Mouse (Mus musculus) mouse trophoblast stem cell (cell line): Measurements from ENCODE around the gene Asf1b.
"Not testable (repeated sequence)": the region's sequence is repeated elsewhere in the genome, so short reads cannot be mapped to it uniquely, and the experiment has no call there.

Experiments
- in situ Hi-C, 2 experiments: fragments of 300-500 bp; cut with MseI, MboI; formaldehyde crosslinking; loops; 2 replicates in 1 of 2; 3 replicates in 1 of 2; pipeline ENCODE4 v1.15.1; 2025

The Asf1b gene

GRCm38 (mm10) chr8:83996567-83997505, 41.5 kb downstream of the Asf1b start:
- in situ Hi-C loops = no loop called here

GRCm38 (mm10) chr8:83997511-83998141, 42.3 kb downstream of the Asf1b start, which contains the start of gene Samd1:
Samd1 (plus strand) TSS chr8:83997672.
- in situ Hi-C loops = no loop called here

- in situ Hi-C loops = no loop called here
Observed at GRCm38 (mm10) chr8:83998231-83999056, 43.1 kb downstream of the Asf1b start.

GRCm38 (mm10) chr8:83999057-83999705, 43.9 kb downstream of the Asf1b start:
- in situ Hi-C loops = no loop called here

- in situ Hi-C loops = no loop called here
Observed at GRCm38 (mm10) chr8:83999825-84000224, 44.5 kb downstream of the Asf1b start.

- in situ Hi-C loops = no loop called here
Observed at GRCm38 (mm10) chr8:84001281-84002000, 46.1 kb downstream of the Asf1b start, which contains the start of gene 1700067K01Rik. 1700067K01Rik (plus strand) TSS chr8:84001502.

- in situ Hi-C loops = no loop called here
Observed at GRCm38 (mm10) chr8:84002957-84003611, 47.8 kb downstream of the Asf1b start.

GRCm38 (mm10) chr8:84003612-84004246, 48.4 kb downstream of the Asf1b start:
- in situ Hi-C loops = no loop called here

GRCm38 (mm10) chr8:84004533-84005201, 49.4 kb downstream of the Asf1b start:
- in situ Hi-C loops = no loop called here

GRCm38 (mm10) chr8:84005502-84005901, 50.2 kb downstream of the Asf1b start:
- in situ Hi-C loops = not testable (repeated sequence)

GRCm38 (mm10) chr8:84008362-84008761, 53.1 kb downstream of the Asf1b start:
- in situ Hi-C loops = no loop called here

- in situ Hi-C loops = no loop called here
Observed at GRCm38 (mm10) chr8:84009876-84010275, 54.6 kb downstream of the Asf1b start.

GRCm38 (mm10) chr8:84010625-84011611, 55.6 kb downstream of the Asf1b start:
- in situ Hi-C loops = no loop called here

GRCm38 (mm10) chr8:84011705-84012498, 56.6 kb downstream of the Asf1b start, which contains the start of gene 2210011C24Rik:
2210011C24Rik (minus strand) TSS chr8:84012171.
- in situ Hi-C loops = no loop called here

GRCm38 (mm10) chr8:84012499-84013165, 57.3 kb downstream of the Asf1b start:
- in situ Hi-C loops = no loop called here

GRCm38 (mm10) chr8:84015833-84016232, 60.5 kb downstream of the Asf1b start:
- in situ Hi-C loops = no loop called here
